Mouse (Mus musculus) Patski (cell line): ENCODE results near the gene Dlgap4. TPM values are rescaled to one million over a fixed set of nuclear protein-coding genes. Genes with fewer than 3 reads are reported as not detected.

Experiments
- ATAC-seq: fragments of 100-300 bp; one replicate; pipeline ENCODE4 v1.8.0; 2021
- CTCF ChIA-PET: fragments of 350-600 bp; sonication (Branson Sonifier 250); formaldehyde crosslinking; loops from one replicate; lab custom pipeline; 2022; ENCODE audit warnings: inconsistent platforms; lab: Charles Lee
- POLR2A ChIA-PET: fragments of 350-600 bp; sonication (Branson Sonifier 250); formaldehyde crosslinking; loops from one replicate; lab custom pipeline; 2022; ENCODE audit warnings: antibody characterized with exemption, inconsistent platforms; lab: Charles Lee
- DNase-seq: peaks from one replicate; pipeline ENCODE4 v3.0.0-alpha.2; 2011; ENCODE audit warnings: low read depth, low spot score
- H3K27me3 ChIP-seq: fragments of 371-371 bp; one replicate; pipeline ENCODE4 v1.5.1; 2021
- CTCF ChIP-seq: fragments of 100-300 bp; IDR thresholded peaks from one replicate; pipeline ENCODE4 v1.5.1; 2021
- in situ Hi-C: fragments of 300-500 bp; cut with MboI; formaldehyde crosslinking; loops from 3 replicates; pipeline ENCODE4 v1.11.1; 2018; ENCODE audit warnings: low pct_unique_long_range_greater_than_20kb, mixed read lengths
- polyA plus RNA-seq: library from polyadenylated mRNA; unstranded; gene quantifications from one replicate; pipeline ENCODE4 v1.2.3, GENCODE M21; 2021

Dlgap4 gene
- polyA plus RNA-seq, 1 experiment from 2014 or later, result 44.7 TPM

GRCm38 (mm10) chr2:156617536-156617935, 4.0 kb downstream of the Dlgap4 start:
- no peak for ATAC-seq
- peaks cover 21% of the 10 kb centered on the region for H3K27me3 ChIP-seq
- TF ChIP-seq CTCF, result no peak
- ChIA-PET POLR2A (no interaction called here), CTCF (no interaction called here)
- in situ Hi-C loops, result no loop called here
- no peak for DNase-seq

DNA sequence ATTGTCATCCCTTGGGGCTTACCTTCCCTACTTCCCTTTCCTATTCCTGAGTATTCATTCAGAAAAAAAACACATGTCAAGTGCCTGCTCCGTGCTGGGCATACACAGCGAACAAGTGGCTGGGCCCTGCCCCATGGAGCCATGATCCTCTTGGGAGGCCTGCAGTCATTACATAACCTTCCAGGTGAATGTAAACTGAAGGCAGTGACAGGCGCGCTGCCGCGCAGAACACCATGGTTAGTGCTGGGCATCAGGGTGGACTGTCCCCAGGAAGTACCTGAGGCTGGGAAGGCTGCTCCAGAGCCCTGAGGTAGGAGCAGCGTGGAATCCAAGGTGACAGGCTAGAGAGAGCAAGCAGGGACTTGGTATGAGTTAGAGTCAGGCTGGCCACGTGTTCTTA, 7.4 kb downstream of the Dlgap4 start:
- no peaks in the 10 kb centered on the region for H3K27me3 ChIP-seq
- in situ Hi-C loops, result no loop called here
- ATAC-seq (no peak), DNase-seq (no peak)
- CTCF ChIA-PET, result no interaction called here
- POLR2A ChIA-PET, result interaction anchor here (0.6 kb wide), 1 partner anchor 12 kb away, joined by 3 read pairs; no protein-coding TSS in a partner anchor
- no peak for TF ChIP-seq CTCF

GRCm38 (mm10) chr2:156621449-156621848, 7.9 kb downstream of the Dlgap4 start:
- in situ Hi-C loops, result no loop called here
- no peak for TF ChIP-seq CTCF
- H3K27me3 ChIP-seq, result no peaks in the 10 kb centered on the region
- DNase-seq, result peak; percentile 7
- POLR2A ChIA-PET, result interaction anchor here (0.6 kb wide), 1 partner anchor 13 kb away, joined by 3 read pairs; no protein-coding TSS in a partner anchor
- CTCF ChIA-PET, result no interaction called here
- peak; percentile 41 for ATAC-seq

GRCm38 (mm10) chr2:156622192-156622591, 8.7 kb downstream of the Dlgap4 start:
- ATAC-seq (no peak), DNase-seq (no peak)
- ChIA-PET POLR2A (interaction anchor here (0.6 kb wide), 1 partner anchor 39 kb away, joined by 3 read pairs; no protein-coding TSS in a partner anchor), CTCF (no interaction called here)
- TF ChIP-seq CTCF, result no peak
- H3K27me3 ChIP-seq, result no peaks in the 10 kb centered on the region
- in situ Hi-C loops, result no loop called here

DNA sequence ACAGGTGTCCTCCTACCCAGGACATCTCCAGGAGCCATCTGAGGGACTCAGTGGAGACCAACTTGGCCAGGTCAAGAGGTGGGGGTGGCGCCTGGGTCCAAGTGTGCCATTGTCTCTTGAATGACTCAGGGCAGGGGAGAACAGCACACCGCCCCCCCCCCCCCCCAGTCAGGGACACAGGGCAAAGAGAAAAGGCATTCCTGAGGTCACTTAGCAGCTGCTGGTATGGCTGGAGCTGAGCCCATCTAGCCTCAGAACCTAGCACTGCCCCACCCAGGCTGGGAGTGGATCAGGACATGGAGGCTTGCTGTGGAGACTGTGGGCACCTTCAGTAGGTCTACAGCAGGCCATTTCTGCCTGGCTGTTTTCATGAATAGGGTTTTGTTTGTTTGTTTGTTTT, 9.7 kb downstream of the Dlgap4 start:
- no peak for TF ChIP-seq CTCF
- in situ Hi-C loops, result no loop called here
- ATAC-seq, result no peak
- DNase-seq, result no peak
- ChIA-PET POLR2A (interaction anchor here (0.6 kb wide), 2 partner anchors 9 to 137 kb away, joined by 4 to 6 read pairs; no protein-coding TSS in a partner anchor), CTCF (no interaction called here)
- no peaks in the 10 kb centered on the region for H3K27me3 ChIP-seq

GRCm38 (mm10) chr2:156625307-156625706, 11.8 kb downstream of the Dlgap4 start:
- in situ Hi-C loops, result no loop called here
- ATAC-seq, result no peak
- POLR2A ChIA-PET, result no interaction called here
- CTCF ChIA-PET, result no interaction called here
- TF ChIP-seq CTCF, result no peak
- DNase-seq, result no peak
- H3K27me3 ChIP-seq, result peaks cover 4% of the 10 kb centered on the region

- in situ Hi-C loops, result no loop called here
- DNase-seq (no peak), ATAC-seq (no peak)
- TF ChIP-seq CTCF, result no peak
- POLR2A ChIA-PET, result no interaction called here
- CTCF ChIA-PET, result no interaction called here
- H3K27me3 ChIP-seq, result peaks cover 4% of the 10 kb centered on the region
These were observed 12.6 kb downstream of the Dlgap4 start for GRCm38 (mm10) chr2:156626119-156626518.

GRCm38 (mm10) chr2:156626544-156626943, 13.0 kb downstream of the Dlgap4 start:
- no peak for DNase-seq
- H3K27me3 ChIP-seq, result peaks cover 4% of the 10 kb centered on the region
- in situ Hi-C loops, result no loop called here
- no peak for TF ChIP-seq CTCF
- ChIA-PET CTCF (no interaction called here), POLR2A (no interaction called here)
- ATAC-seq, result no peak

GRCm38 (mm10) chr2:156627917-156628316, 14.4 kb downstream of the Dlgap4 start:
- no peak for TF ChIP-seq CTCF
- CTCF ChIA-PET, result no interaction called here

DNA sequence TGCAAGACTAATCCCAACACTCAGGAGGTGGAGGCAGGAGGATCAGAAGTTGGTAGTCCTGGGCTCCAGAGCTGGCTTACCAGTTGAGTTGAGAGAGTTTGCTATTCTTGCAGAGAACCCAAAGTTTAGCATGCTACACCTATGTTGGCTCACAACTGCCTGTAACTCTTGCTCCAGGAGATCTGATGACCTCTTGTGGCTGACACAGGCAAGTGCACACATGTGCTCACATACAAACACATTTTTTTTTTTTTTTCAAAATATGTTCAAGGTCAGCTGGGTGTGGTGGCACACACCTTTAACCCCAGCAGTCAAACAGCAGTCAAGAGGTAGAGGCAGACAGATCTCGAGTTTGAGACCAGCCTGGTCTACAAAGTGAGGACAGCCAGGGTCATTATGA, 16.8 kb downstream of the Dlgap4 start:
- ChIA-PET CTCF (no interaction called here), POLR2A (no interaction called here)
- peaks cover 16% of the 10 kb centered on the region for H3K27me3 ChIP-seq
- no peak for ATAC-seq
- in situ Hi-C loops, result no loop called here
- no peak for TF ChIP-seq CTCF
- no peak for DNase-seq

More at GRCm38 (mm10) chr2:156627917-156628316, 14.4 kb downstream of the Dlgap4 start:
- POLR2A ChIA-PET, result no interaction called here
- in situ Hi-C loops, result no loop called here
- peaks cover 4% of the 10 kb centered on the region for H3K27me3 ChIP-seq
- ATAC-seq (no peak), DNase-seq (no peak)

DNA sequence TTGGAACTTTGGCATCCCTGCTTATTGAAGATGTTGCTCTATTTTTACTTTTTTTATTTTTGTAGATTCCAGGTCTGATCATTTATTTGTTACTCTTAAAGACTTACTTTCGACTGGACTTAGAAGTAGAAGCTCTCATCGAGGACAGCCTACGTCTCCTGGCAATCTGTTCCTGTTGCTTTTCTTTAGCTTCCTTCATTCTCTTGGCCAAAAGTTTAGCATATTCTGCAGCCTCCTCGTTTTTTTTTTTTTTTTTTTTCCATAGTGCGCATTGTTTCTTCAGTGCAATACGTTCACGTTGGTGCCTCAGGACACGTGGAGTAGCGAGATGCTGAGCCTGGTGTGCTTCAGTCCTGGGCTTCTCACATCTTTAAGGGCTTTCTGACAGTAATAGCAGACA, 19.2 kb downstream of the Dlgap4 start:
- in situ Hi-C loops, result no loop called here
- DNase-seq (no peak), ATAC-seq (no peak)
- peaks cover 24% of the 10 kb centered on the region for H3K27me3 ChIP-seq
- POLR2A ChIA-PET, result interaction anchor here (0.6 kb wide), 1 partner anchor 115 kb away, joined by 3 read pairs; no protein-coding TSS in a partner anchor
- CTCF ChIA-PET, result no interaction called here
- no peak for TF ChIP-seq CTCF

DNA sequence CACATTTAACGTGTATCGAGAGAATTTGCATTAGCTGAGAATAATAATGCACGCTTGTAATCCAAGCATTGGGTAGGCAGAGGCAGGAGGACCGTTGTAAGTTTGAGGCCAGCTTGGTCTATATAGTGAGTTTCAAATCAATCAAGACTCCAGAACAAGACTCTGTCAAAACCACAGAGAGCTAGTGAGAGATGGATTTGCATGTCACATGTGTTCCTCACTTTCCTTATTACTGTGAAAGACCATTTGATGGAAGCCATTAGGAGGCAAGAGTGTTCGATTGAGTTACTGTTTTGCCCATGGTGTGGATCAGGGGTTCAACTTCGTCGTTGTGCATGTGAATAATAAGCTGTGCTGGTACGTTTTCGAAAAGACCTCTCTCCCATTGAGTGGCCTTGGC, 21.6 kb downstream of the Dlgap4 start:
- no peak for DNase-seq
- ChIA-PET POLR2A (no interaction called here), CTCF (no interaction called here)
- no peak for TF ChIP-seq CTCF
- no peak for ATAC-seq
- in situ Hi-C loops, result no loop called here
- peaks cover 34% of the 10 kb centered on the region for H3K27me3 ChIP-seq
